Mouse (Mus musculus): ENCODE measurements around the gene Chac1.

Gene Chac1

DNA sequence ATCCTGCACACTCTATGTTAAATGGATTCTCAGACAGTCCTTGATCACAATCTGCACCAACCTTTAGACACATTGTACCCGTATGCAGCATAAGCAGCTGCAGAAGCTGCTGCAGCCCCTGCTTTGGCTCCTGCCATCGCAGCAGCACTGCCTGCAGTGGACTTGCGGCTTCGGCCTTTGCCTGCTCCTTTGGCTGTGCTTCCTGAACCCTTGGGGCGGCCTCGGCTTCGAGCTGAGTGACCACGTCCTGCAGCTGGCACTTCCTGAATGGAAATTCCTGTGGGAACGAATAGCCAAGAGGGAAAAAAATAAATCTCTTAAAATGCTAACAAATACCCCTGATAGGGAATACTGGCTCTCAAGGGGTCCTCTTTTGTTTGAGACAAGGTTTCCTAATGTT lies 26.3 kb downstream of the Chac1 start:
- DNase-seq (ENCODE audit: low read depth): no peak

GRCm38 (mm10) chr2:119377826-119378225 lies 26.8 kb downstream of the Chac1 start:
- DNase-seq (ENCODE audit: low read depth): no peak

GRCm38 (mm10) chr2:119379455-119379854 lies 28.4 kb downstream of the Chac1 start:
- no peak for DNase-seq (ENCODE audit: low read depth)

- DNase-seq (ENCODE audit: low read depth): no peak
These were observed 37.2 kb downstream of the Chac1 start for GRCm38 (mm10) chr2:119388266-119388665.

GRCm38 (mm10) chr2:119389992-119390391 lies 39.0 kb downstream of the Chac1 start:
- no peak for DNase-seq (ENCODE audit: low read depth)

GRCm38 (mm10) chr2:119398252-119398651 lies 47.2 kb downstream of the Chac1 start:
- no peak for DNase-seq (ENCODE audit: low read depth)

GRCm38 (mm10) chr2:119398665-119399064 lies 47.6 kb downstream of the Chac1 start:
- no peak for DNase-seq (ENCODE audit: low read depth)

DNA sequence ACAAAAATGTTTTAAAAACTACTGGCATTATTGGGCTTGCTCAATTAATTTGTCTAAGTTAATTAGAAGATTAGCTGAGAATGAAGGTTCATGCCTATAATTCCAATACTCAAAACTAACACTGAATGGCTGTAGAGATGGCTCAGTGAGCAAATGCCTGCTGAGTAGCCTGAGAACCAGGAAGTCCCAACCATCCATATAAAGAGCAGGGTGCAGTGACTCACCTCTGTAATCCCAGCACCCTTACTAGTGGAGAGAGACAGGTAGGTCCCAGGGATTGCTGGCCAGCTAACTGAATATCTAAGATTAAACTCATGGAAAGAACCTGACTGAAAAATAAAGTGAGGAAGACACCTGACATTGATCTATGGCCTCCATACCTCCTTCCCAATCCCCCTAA lies 48.3 kb downstream of the Chac1 start:
- no peak for DNase-seq (ENCODE audit: low read depth)
